Mouse (Mus musculus) embryonic fibroblast, embryonic 13.5 days (primary cell): ENCODE data around the gene Kif2c.

Experiments used
- CTCF ChIP-seq: IDR thresholded peaks from 2 replicates; pipeline ENCODE4 v1.5.1; 2011; ENCODE audit warnings: mild to moderate bottlenecking, control low read depth, low read length, moderate library complexity, borderline replicate concordance; ENCODE audit not compliant: insufficient read depth
- POLR2A ChIP-seq: IDR thresholded peaks from 2 replicates; pipeline ENCODE4 v1.6.1; 2011; ENCODE audit warnings: low read depth, mild to moderate bottlenecking, control low read depth, low read length, moderate library complexity

GRCm38 (mm10) chr4:117131890-117132793 is 50.3 kb downstream of the Kif2c start:
- TF ChIP-seq CTCF (no peak), POLR2A (peak; percentile 39; the same call in 1 of the 2 replicates)
